Mouse (Mus musculus): ENCODE measurements at regions not wholly inside any gene's neighbourhood (a gene's known extent, or its start where the extent isn't known, plus 50 kb on each side); places are given as distances from the start of the nearest gene placed in this dataset.

- no peak overlapping the region for H3K9ac ChIP-seq (replicated peaks; ENCODE audit: low read depth, low read length)
- 70% methylated on average over 6 of the region's 6 CpGs for WGBS
- H3K9me3 ChIP-seq (replicated peaks; ENCODE audit: control insufficient read depth, low read length) = no peaks in the 10 kb centered on the region
- ATAC-seq (ENCODE audit: insufficient read depth, low read depth) (no peak), DNase-seq (ENCODE audit: low spot score) (no peak)
- H3K4me1 ChIP-seq (ENCODE audit: control insufficient read depth, insufficient read depth) = peaks cover 5% of the 10 kb centered on the region; the same call in 1 of the 2 replicates
- H3K36me3 ChIP-seq (replicated peaks; ENCODE audit: control insufficient read depth, insufficient read depth, low read length) = no peaks in the 10 kb centered on the region
- TF ChIP-seq CTCF (IDR thresholded peaks at IDR 0.05; ENCODE audit: low read depth) (no peak), EP300 (IDR thresholded peaks at IDR 0.05; ENCODE audit: low read depth) (no peak)
- H3K27me3 ChIP-seq (ENCODE audit: control insufficient read depth, insufficient read depth, low read length) = peaks cover 17% of the 10 kb centered on the region
- H3K4me2 ChIP-seq (ENCODE audit: low read depth, low read length) = no peak overlapping the region
- H3K27ac ChIP-seq (ENCODE audit: low read depth) = no peak overlapping the region
- H3K4me3 ChIP-seq (ENCODE audit: low read depth, low read length) = no peak overlapping the region
Observed at GRCm38 (mm10) chr5:111677847-111678311, 55.8 kb upstream of the Gm26897 start.

- ATAC-seq (ENCODE audit: insufficient read depth, low read depth) = no peak
- Histone ChIP-seq H3K27ac (ENCODE audit: low read depth) (no peak overlapping the region), H3K27me3 (ENCODE audit: control insufficient read depth, insufficient read depth, low read length) (peaks cover 22% of the 10 kb centered on the region), H3K4me2 (ENCODE audit: low read depth, low read length) (no peak overlapping the region), H3K9ac (replicated peaks; ENCODE audit: low read depth, low read length) (no peak overlapping the region), H3K4me3 (ENCODE audit: low read depth, low read length) (no peak overlapping the region), H3K36me3 (replicated peaks; ENCODE audit: control insufficient read depth, insufficient read depth, low read length) (no peaks in the 10 kb centered on the region), H3K9me3 (replicated peaks; ENCODE audit: control insufficient read depth, low read length) (no peaks in the 10 kb centered on the region), H3K4me1 (ENCODE audit: control insufficient read depth, insufficient read depth) (peaks cover 5% of the 10 kb centered on the region; the same call in 1 of the 2 replicates)
- no peak for DNase-seq (ENCODE audit: low spot score)
- TF ChIP-seq CTCF (IDR thresholded peaks at IDR 0.05; ENCODE audit: low read depth) = no peak
- no peak for TF ChIP-seq EP300 (IDR thresholded peaks at IDR 0.05; ENCODE audit: low read depth)
- 41% methylated on average over 1 of the region's 1 CpGs for WGBS
Observed at GRCm38 (mm10) chr5:111678496-111678895, 55.2 kb upstream of the Gm26897 start.

- DNase-seq (ENCODE audit: low spot score) = no peak
- H3K27me3 ChIP-seq (ENCODE audit: control insufficient read depth, insufficient read depth, low read length) = peaks cover 22% of the 10 kb centered on the region
- no peak for TF ChIP-seq EP300 (IDR thresholded peaks at IDR 0.05; ENCODE audit: low read depth)
- no peak for TF ChIP-seq CTCF (IDR thresholded peaks at IDR 0.05; ENCODE audit: low read depth)
- 52% methylated on average over 7 of the region's 7 CpGs for WGBS
- no peak for ATAC-seq (ENCODE audit: insufficient read depth, low read depth)
- no peaks in the 10 kb centered on the region for H3K4me1 ChIP-seq (ENCODE audit: control insufficient read depth, insufficient read depth)
- H3K9ac ChIP-seq (replicated peaks; ENCODE audit: low read depth, low read length) = no peak overlapping the region
- no peak overlapping the region for H3K4me3 ChIP-seq (ENCODE audit: low read depth, low read length)
- H3K4me2 ChIP-seq (ENCODE audit: low read depth, low read length) = no peak overlapping the region
- no peak overlapping the region for H3K27ac ChIP-seq (ENCODE audit: low read depth)
- no peaks in the 10 kb centered on the region for H3K36me3 ChIP-seq (replicated peaks; ENCODE audit: control insufficient read depth, insufficient read depth, low read length)
- no peaks in the 10 kb centered on the region for H3K9me3 ChIP-seq (replicated peaks; ENCODE audit: control insufficient read depth, low read length)
Observed at GRCm38 (mm10) chr5:111681362-111682028, 52.2 kb upstream of the Gm26897 start.

GRCm38 (mm10) chr5:111682899-111683298 lies 50.8 kb upstream of the Gm26897 start:
- DNase-seq (ENCODE audit: low spot score) = no peak
- no peak overlapping the region for H3K9ac ChIP-seq (replicated peaks; ENCODE audit: low read depth, low read length)
- no peak overlapping the region for H3K4me3 ChIP-seq (ENCODE audit: low read depth, low read length)
- H3K36me3 ChIP-seq (replicated peaks; ENCODE audit: control insufficient read depth, insufficient read depth, low read length) = no peaks in the 10 kb centered on the region
- no peak overlapping the region for H3K4me2 ChIP-seq (ENCODE audit: low read depth, low read length)
- no peaks in the 10 kb centered on the region for H3K4me1 ChIP-seq (ENCODE audit: control insufficient read depth, insufficient read depth)
- peaks cover 22% of the 10 kb centered on the region for H3K27me3 ChIP-seq (ENCODE audit: control insufficient read depth, insufficient read depth, low read length)
- H3K9me3 ChIP-seq (replicated peaks; ENCODE audit: control insufficient read depth, low read length) = no peaks in the 10 kb centered on the region
- H3K27ac ChIP-seq (ENCODE audit: low read depth) = no peak overlapping the region
- peak; percentile 60; the same call in 1 of the 2 replicates for ATAC-seq (ENCODE audit: insufficient read depth, low read depth)
- no peak for TF ChIP-seq EP300 (IDR thresholded peaks at IDR 0.05; ENCODE audit: low read depth)
- peak; percentile 68 for TF ChIP-seq CTCF (IDR thresholded peaks at IDR 0.05; ENCODE audit: low read depth)
